Mouse (Mus musculus) midbrain, postnatal 0 days (tissue): ENCODE results near the gene Tmem94. TPM values are rescaled to one million over a fixed set of nuclear protein-coding genes. Genes with fewer than 3 reads are reported as not detected.

Experiments
- ATAC-seq: fragments of 200-750 bp; cut with Nextera tagmentation; 2 replicates; pipeline ENCODE4 v1.8.0; 2017; ENCODE audit warnings: moderate number of reproducible peaks, mild to moderate bottlenecking, moderate TSS enrichment, moderate library complexity; ENCODE audit not compliant: low FRiP score
- DNase-seq: peaks from one replicate; pipeline ENCODE4 v3.0.0-alpha.2; 2015; ENCODE audit warnings: low spot score
- H3K27ac ChIP-seq: fragments of 300-500 bp; sonication (generic); 2 replicates; pipeline ENCODE4 v1.5.1; 2014; ENCODE audit warnings: low read depth, mild to moderate bottlenecking, low read length, mixed read lengths
- H3K27me3 ChIP-seq: fragments of 300-500 bp; sonication (generic); 2 replicates; pipeline ENCODE4 v1.6.1; 2014; ENCODE audit warnings: low read length, control low read depth, mixed read lengths; ENCODE audit not compliant: insufficient read depth
- H3K36me3 ChIP-seq: fragments of 300-500 bp; sonication (generic); 2 replicates; pipeline ENCODE4 v1.6.1; 2014; ENCODE audit warnings: low read length, control low read depth, mixed read lengths; ENCODE audit not compliant: insufficient read depth
- H3K4me1 ChIP-seq: fragments of 300-500 bp; sonication (generic); 2 replicates; pipeline ENCODE4 v1.6.1; 2014; ENCODE audit warnings: mild to moderate bottlenecking, control low read depth, antibody characterized with exemption, low read length, mixed read lengths; ENCODE audit not compliant: insufficient read depth
- H3K4me2 ChIP-seq: fragments of 300-500 bp; sonication (generic); 2 replicates; pipeline ENCODE4 v1.6.1; 2014; ENCODE audit warnings: low read depth, mild to moderate bottlenecking, low read length, mixed read lengths; ENCODE audit not compliant: poor library complexity, severe bottlenecking
- H3K4me3 ChIP-seq: fragments of 300-500 bp; sonication (generic); 2 replicates; pipeline ENCODE4 v1.5.1; 2014; ENCODE audit warnings: low read depth, mild to moderate bottlenecking, low read length, moderate library complexity
- H3K9ac ChIP-seq: fragments of 300-500 bp; sonication (generic); replicated peaks from 2 replicates; pipeline ENCODE4 v1.6.1; 2014; ENCODE audit warnings: mild to moderate bottlenecking, low read length, moderate library complexity, mixed read lengths; ENCODE audit not compliant: poor library complexity, severe bottlenecking
- H3K9me3 ChIP-seq: fragments of 300-500 bp; sonication (generic); 2 replicates; pipeline ENCODE4 v1.6.1; 2016; ENCODE audit warnings: low read length, control low read depth
- CTCF ChIP-seq: IDR thresholded peaks from 2 replicates; pipeline ENCODE4 v1.5.1; 2016; ENCODE audit warnings: antibody characterized with exemption, mild to moderate bottlenecking
- WGBS: fragments of 180-500 bp; shearing (Covaris S2); extraction: QIAGEN DNeasy Blood & Tissue Kit; methylation state at CpG from one replicate; pipeline ENCODE4 v1.1.7; 2014; 5-methylcytosine and 5-hydroxymethylcytosine counted together
- polyA plus RNA-seq: library from polyadenylated mRNA; unstranded; fragments of >200 nt; fragmentation: Nextera tagmentation; extraction: Ambion mirVana; gene quantifications from 2 replicates; pipeline ENCODE4 v1.2.1, GENCODE M21; 2015
- total RNA-seq: library from RNA; depleted of rRNA; stranded (reverse); fragments of >200 nt; gene quantifications from 2 replicates; pipeline ENCODE4 v1.2.3, GENCODE M21; 2014

The Tmem94 gene
- total and polyA plus RNA-seq, 2 experiments from 2014 or later: 15.9 to 32.7 TPM

- no peak for TF ChIP-seq CTCF
- DNase-seq (no peak), ATAC-seq (no peak)
- Histone ChIP-seq H3K9me3 (no peaks in the 10 kb centered on the region), H3K27ac (no peak overlapping the region), H3K4me1 (peaks cover 8% of the 10 kb centered on the region; the same call in 1 of the 2 replicates), H3K36me3 (no peaks in the 10 kb centered on the region), H3K4me2 (no peak overlapping the region), H3K27me3 (no peaks in the 10 kb centered on the region), H3K9ac (no peak overlapping the region), H3K4me3 (no peak overlapping the region)
- WGBS: 77% methylated on average over 3 of the region's 3 CpGs
These were observed 3.7 kb downstream of the Tmem94 start for GRCm38 (mm10) chr11:115768896-115769295.

GRCm38 (mm10) chr11:115774653-115775052 is 9.4 kb downstream of the Tmem94 start:
- Histone ChIP-seq H3K27ac (no peak overlapping the region), H3K36me3 (no peaks in the 10 kb centered on the region), H3K4me1 (peaks cover 13% of the 10 kb centered on the region; the same call in 1 of the 2 replicates), H3K4me2 (no peak overlapping the region), H3K4me3 (no peak overlapping the region), H3K9ac (no peak overlapping the region), H3K9me3 (no peaks in the 10 kb centered on the region), H3K27me3 (no peaks in the 10 kb centered on the region)
- DNase-seq (no peak), ATAC-seq (no peak)
- WGBS: 82% methylated on average over 4 of the region's 4 CpGs
- no peak for TF ChIP-seq CTCF

- H3K36me3 ChIP-seq: no peaks in the 10 kb centered on the region
- H3K4me3 ChIP-seq: peak overlapping the region; percentile 10; the same call in 1 of the 2 replicates
- no peak overlapping the region for H3K27ac ChIP-seq
- no peaks in the 10 kb centered on the region for H3K27me3 ChIP-seq
- H3K4me2 ChIP-seq: no peak overlapping the region
- no peak overlapping the region for H3K9ac ChIP-seq
- ATAC-seq (no peak), DNase-seq (no peak)
- H3K4me1 ChIP-seq: peaks cover 23% of the 10 kb centered on the region
- 40% methylated on average over 18 of the region's 18 CpGs for WGBS
- H3K9me3 ChIP-seq: no peaks in the 10 kb centered on the region
- TF ChIP-seq CTCF: no peak
These were observed 10.8 kb downstream of the Tmem94 start for GRCm38 (mm10) chr11:115775821-115776665.

- ATAC-seq (no peak), DNase-seq (no peak)
- H3K36me3 ChIP-seq: no peaks in the 10 kb centered on the region
- no peak overlapping the region for H3K4me3 ChIP-seq
- H3K4me2 ChIP-seq: no peak overlapping the region
- H3K27ac ChIP-seq: no peak overlapping the region
- WGBS: 52% methylated on average over 9 of the region's 9 CpGs
- no peaks in the 10 kb centered on the region for H3K9me3 ChIP-seq
- no peaks in the 10 kb centered on the region for H3K27me3 ChIP-seq
- H3K4me1 ChIP-seq: peaks cover 30% of the 10 kb centered on the region
- no peak overlapping the region for H3K9ac ChIP-seq
- no peak for TF ChIP-seq CTCF
These were observed 11.7 kb downstream of the Tmem94 start for GRCm38 (mm10) chr11:115776954-115777353.

- H3K27me3 ChIP-seq: no peaks in the 10 kb centered on the region
- H3K9me3 ChIP-seq: no peaks in the 10 kb centered on the region
- peaks cover 30% of the 10 kb centered on the region for H3K4me1 ChIP-seq
- no peaks in the 10 kb centered on the region for H3K36me3 ChIP-seq
- WGBS: 81% methylated on average over 17 of the region's 17 CpGs
- no peak for TF ChIP-seq CTCF
- H3K9ac ChIP-seq: no peak overlapping the region
- no peak overlapping the region for H3K4me3 ChIP-seq
- H3K27ac ChIP-seq: no peak overlapping the region
- ATAC-seq (no peak), DNase-seq (no peak)
- no peak overlapping the region for H3K4me2 ChIP-seq
These were observed 12.5 kb downstream of the Tmem94 start for GRCm38 (mm10) chr11:115777487-115778335.
